Comparison of ENCODE assay signal across 15 mouse cellular contexts in the genomic region with DNA sequence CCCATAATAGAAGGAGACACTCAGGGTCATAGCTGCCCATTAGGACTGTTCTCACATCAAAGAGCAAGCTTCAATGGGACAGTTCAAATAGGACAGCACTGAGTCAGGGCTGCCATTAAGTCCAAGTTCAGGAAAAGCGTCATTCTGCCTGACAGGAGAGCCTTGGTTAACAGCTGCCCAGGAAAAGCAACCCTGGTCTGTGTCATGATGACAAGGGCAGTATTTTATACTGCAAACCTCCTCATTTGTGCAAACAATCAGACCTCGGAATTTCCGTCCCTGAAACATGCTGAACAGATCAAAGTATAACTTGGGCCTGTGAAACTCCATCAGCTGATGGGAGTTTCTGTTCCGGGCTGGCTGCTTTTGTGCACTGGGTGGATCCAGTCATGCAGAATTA.
A peak's percentile ranks its signal among the peaks of the same experiment; 100 is the strongest.
DNase-seq lines count a peak whose midpoint lies in the region; ATAC-seq and TF ChIP-seq lines count a peak whose summit lies in the region.
"Had no signal": no experiment of that assay in that cellular context is flagged by ENCODE, and none has a peak within 500 bp of the region (broad histone marks: within the 10 kb centered on the region; RNA-seq: fewer than 3 reads in every experiment).

No protein-coding gene starts in this region.

- H3K27me3 ChIP-seq in kidney, postnatal 0 days (ENCODE audit: insufficient read depth, low read length), result no peaks in the 10 kb centered on the region
- H3K27me3 ChIP-seq: embryonic facial prominence, embryonic 15.5 days had no signal

- WGBS in kidney, postnatal 0 days, result 19% methylated on average over 4 of the region's 4 CpGs

- no peaks in the 10 kb centered on the region for H3K9me3 ChIP-seq in ES-E14 (ENCODE audit: control insufficient read depth, insufficient read depth, low read depth, low read length)
- no peaks in the 10 kb centered on the region for H3K9me3 ChIP-seq in kidney, postnatal 0 days (replicated peaks; ENCODE audit: low read length)
- H3K9me3 ChIP-seq: embryonic facial prominence, embryonic 15.5 days; forebrain, embryonic 13.5 days; hindbrain, embryonic 13.5 days had no signal

- no peak overlapping the region for H3K9ac ChIP-seq in ES-E14 (ENCODE audit: insufficient read depth, low read depth, low read length, poor library complexity, severe bottlenecking)
- no peak overlapping the region for H3K9ac ChIP-seq in kidney, postnatal 0 days (ENCODE audit: low read depth, low read length)
- H3K9ac ChIP-seq: embryonic facial prominence, embryonic 15.5 days; forebrain, embryonic 13.5 days; hindbrain, embryonic 13.5 days; liver, embryonic 14.5 days had no signal

- TF ChIP-seq CTCF in kidney, postnatal 0 days (IDR thresholded peaks at IDR 0.05; ENCODE audit: low read depth), result no peak

- peaks cover 4 to 7% of the 10 kb centered on the region in 2 experiments; a peak in 3 of 4 replicates for H3K4me1 ChIP-seq in ES-E14 (ENCODE audit: control insufficient read depth in 2 of 2, insufficient read depth in 2 of 2, low read length in 2 of 2, poor library complexity in 1 of 2)
- no peaks in the 10 kb centered on the region for H3K4me1 ChIP-seq in kidney, postnatal 0 days (replicated peaks; ENCODE audit: insufficient read depth, low read length)
- H3K4me1 ChIP-seq: embryonic facial prominence, embryonic 15.5 days; forebrain, embryonic 13.5 days had no signal

- H3K4me2 ChIP-seq in kidney, postnatal 0 days (ENCODE audit: low read length), result no peak overlapping the region
- H3K4me2 ChIP-seq: embryonic facial prominence, embryonic 15.5 days; forebrain, embryonic 13.5 days; hindbrain, embryonic 13.5 days had no signal

- H3K36me3 ChIP-seq in ES-E14 (ENCODE audit: control insufficient read depth, insufficient read depth, low read length, poor library complexity, severe bottlenecking), result 0 out of 2 replicates have a peak, but pooled peaks cover 1% of the 10 kb centered on the region
- H3K36me3 ChIP-seq in kidney, postnatal 0 days (ENCODE audit: insufficient read depth, low read length), result no peaks in the 10 kb centered on the region
- H3K36me3 ChIP-seq: embryonic facial prominence, embryonic 15.5 days; hindbrain, embryonic 13.5 days had no signal

- no peak overlapping the region for H3K4me3 ChIP-seq in ES-E14 (ENCODE audit: insufficient read depth in 1 of 2, low read depth in 1 of 2, low read length in 2 of 2, poor library complexity in 1 of 2, severe bottlenecking in 1 of 2)
- H3K4me3 ChIP-seq in kidney, postnatal 0 days (replicated peaks; ENCODE audit: low read depth, low read length), result no peak overlapping the region
- H3K4me3 ChIP-seq: embryonic facial prominence, embryonic 15.5 days; forebrain, embryonic 13.5 days; gastrocnemius, adult 2 months; hindbrain, embryonic 13.5 days had no signal

- peak; percentile 25; the same call in 1 of the 2 replicates for ATAC-seq in kidney, postnatal 0 days (replicated peaks; ENCODE audit: low FRiP score, low read depth)
- ATAC-seq: forebrain, embryonic 13.5 days had no signal

- peak; percentile 27 for DNase-seq in adrenal gland, adult 2 months
- no peak for DNase-seq in adrenal gland, postnatal 25 days
- peak; percentile 12 for DNase-seq in kidney, adult 9 months
- no peak for DNase-seq in kidney, adult 11 months
- no peak for DNase-seq in ES-E14 (ENCODE audit: low read depth, low spot score)
- peak; percentile 80 for DNase-seq in kidney, postnatal 0 days (ENCODE audit: low spot score)
- DNase-seq in cerebellum, adult 11-12 months, result no peak
- DNase-seq in cerebellum, postnatal 10 days, result no peak
- DNase-seq: cerebellum, adult 9-10 months; gastrocnemius, adult 2 months; right cerebral cortex, postnatal 4 days had no signal

- H3K27ac ChIP-seq in ES-E14 (ENCODE audit: insufficient read depth, low read depth, low read length, poor library complexity, severe bottlenecking), result peak overlapping the region; percentile 65; the same call in 1 of the 2 replicates
- H3K27ac ChIP-seq in kidney, postnatal 0 days, result peak overlapping the region; percentile 50; the same call in 1 of the 2 replicates
- H3K27ac ChIP-seq: embryonic facial prominence, embryonic 15.5 days; forebrain, embryonic 13.5 days; gastrocnemius, adult 2 months; liver, embryonic 14.5 days had no signal

- in situ Hi-C loops in ES-E14 (cut with MboI; ENCODE audit: low sequenced_read_pairs in 2 of 2, unreplicated experiment in 2 of 2), result no loop called here

TF ChIP-seq in ES-E14, 5 proteins besides CTCF, POLR2A, EP300 and RAD21:
- TF ChIP-seq ZC3H11A (IDR thresholded peaks at IDR 0.05; ENCODE audit: borderline replicate concordance, low read depth, low read length) (no peak), CHD2 (IDR thresholded peaks at IDR 0.05; ENCODE audit: low read depth, low read length) (no peak), HCFC1 (IDR thresholded peaks at IDR 0.05; ENCODE audit: borderline replicate concordance, insufficient read depth, low read length) (no peak), ZNF384 (IDR thresholded peaks at IDR 0.05; ENCODE audit: low read depth, low read length) (no peak), MAFK (IDR thresholded peaks at IDR 0.05; ENCODE audit: insufficient read depth, low read depth, low read length) (no peak)

Comparison
In these comparisons a context has a peak if more than half of its experiments do, and no peak if none do; other contexts are left out.
1. DNase-seq: peak in adrenal gland, adult 2 months (single experiment), kidney, adult 9 months (single experiment) and kidney, postnatal 0 days (single experiment); none in adrenal gland, postnatal 25 days (single experiment), kidney, adult 11 months (single experiment), ES-E14 (single experiment), cerebellum, adult 11-12 months (single experiment) and cerebellum, postnatal 10 days (0 of 2).